Mouse (Mus musculus): Measurements from ENCODE around the gene Acaa1a. TPM values are rescaled to one million over a fixed set of nuclear protein-coding genes. Genes with fewer than 3 reads are reported as not detected.
"Not testable (repeated sequence)": the region's sequence is repeated elsewhere in the genome, so short reads cannot be mapped to it uniquely, and the experiment has no call there.

The Acaa1a gene
- total RNA-seq, 2 experiments from 2014 or later = 35.4 to 38.2 TPM

DNA sequence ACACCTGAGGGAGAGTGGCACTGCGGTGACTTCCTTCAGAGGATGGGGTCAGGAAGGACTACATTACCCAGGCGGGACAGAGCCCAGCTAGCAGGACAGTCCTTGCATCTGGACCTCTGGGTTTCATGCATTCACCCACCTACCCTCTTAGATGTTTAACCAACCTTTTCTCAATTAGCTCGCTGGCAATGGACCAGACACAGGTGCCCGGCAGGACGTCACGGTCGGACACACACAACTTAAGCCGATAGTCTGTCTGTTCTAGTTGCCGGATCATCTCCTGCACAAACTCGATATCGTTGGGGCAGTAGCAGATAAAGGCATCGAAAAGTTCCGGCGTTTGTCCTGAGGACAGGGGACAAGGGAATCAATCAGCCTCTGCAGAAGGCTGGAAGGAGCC, 1.6 kb upstream of the Acaa1a start:
- intact Hi-C loops (cut with DNase I) = no loop called here

DNA sequence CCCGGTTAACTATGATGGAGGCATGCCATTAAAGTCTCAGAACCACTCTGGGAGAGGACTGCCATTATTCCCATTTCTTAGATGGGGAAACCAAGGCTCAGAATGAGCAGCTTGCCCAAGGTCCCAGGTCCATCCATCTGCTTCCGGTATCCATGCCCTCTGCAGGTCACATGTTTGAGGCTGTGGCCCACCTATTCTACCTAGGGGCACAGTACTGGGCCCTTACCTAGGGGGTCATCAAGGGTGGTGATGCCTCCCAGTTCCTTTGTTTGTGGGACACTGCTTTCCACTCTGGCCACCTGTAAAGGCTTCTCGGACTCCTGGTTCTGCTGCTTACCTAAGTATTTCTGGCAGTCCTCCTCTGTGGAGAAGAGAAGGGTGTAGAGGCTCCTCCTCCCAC, 1.1 kb upstream of the Acaa1a start:
- intact Hi-C loops (cut with DNase I) = no loop called here
- DNase-seq = no peak

More for the DNA sequence above, 1.6 kb upstream of the Acaa1a start:
- DNase-seq = no peak

DNA sequence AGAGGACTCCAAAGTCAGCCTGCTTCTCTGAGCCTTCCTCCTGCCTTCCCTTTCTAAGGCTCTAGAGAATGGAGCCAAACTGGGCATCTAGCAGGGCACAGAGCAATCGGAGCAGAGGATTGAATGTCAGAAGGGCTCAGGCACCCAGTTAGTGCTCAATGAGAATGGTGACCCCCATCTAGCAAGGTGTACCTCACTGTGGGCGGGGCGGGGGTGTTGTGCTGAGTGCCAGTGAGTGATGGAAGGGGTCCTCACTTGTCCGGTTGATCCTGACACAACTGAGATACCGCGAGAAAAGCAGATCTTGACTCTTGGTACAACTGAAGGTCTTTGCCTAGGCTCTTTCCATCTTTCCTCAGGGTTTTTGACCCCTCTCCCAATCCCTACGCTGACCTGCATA, 370 bp upstream of the Acaa1a start:
- no peak for DNase-seq
- intact Hi-C loops (cut with DNase I) = no loop called here

DNA sequence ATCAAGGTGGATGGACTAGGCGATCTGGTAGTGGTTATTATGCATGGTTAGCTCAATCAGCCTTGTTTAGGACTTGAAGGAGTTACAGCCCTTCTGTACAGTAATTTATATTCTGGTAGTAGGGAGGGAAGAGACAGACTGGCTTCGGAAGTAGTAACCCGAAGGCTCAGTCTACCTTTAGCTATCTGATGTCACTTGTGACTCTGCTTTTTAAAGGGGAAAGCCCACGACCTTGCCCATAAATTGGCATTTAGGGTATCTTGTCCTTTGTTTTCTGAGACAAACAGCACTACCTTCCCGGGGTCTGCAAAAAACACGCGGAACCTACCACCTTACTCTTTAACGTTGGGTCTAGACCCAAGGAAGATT, 720 bp downstream of the Acaa1a start:
- intact Hi-C loops (cut with DNase I) = no loop called here
- no peak for DNase-seq

DNA sequence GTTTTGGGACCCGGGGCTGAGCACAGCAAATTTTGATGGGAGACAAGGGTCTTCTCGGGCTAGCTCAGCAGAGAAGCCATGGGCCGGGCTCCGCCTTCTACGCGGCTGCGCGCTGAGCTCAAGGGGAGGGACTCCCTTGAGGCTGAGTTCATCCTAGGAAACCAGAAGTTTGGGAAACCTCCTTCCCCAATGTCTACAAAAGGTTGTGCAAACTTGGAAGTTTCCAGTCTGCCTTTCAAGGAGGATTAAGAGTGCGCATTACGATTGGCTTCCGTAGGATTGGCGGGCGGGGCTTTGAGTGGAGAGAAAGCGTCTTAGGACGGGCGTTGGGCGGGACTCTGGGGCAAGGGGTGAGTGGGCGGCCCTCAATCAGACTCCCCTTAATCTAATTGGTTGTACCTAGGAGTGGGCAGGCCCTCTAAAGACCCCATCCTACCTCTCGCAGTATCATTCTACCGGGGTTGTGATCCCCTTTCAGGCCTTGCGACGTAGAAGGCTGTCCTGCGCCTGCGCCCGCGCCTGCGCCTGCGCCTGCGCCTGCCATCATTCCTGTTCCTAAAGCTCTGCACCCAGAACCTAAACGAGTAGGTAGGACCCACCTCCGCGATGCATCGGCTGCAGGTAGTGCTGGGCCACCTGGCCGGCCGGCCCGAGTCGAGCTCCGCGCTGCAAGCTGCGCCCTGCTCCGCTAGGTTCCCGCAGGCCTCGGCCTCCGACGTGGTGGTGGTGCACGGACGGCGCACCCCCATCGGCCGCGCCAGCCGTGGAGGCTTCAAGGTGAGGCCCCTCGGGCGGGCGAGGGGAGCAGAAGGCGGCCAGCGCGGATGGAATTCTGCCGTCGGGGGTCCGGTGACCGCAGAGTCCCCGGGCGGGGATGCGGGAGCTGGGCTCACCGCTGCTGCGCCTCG, 1.7 kb downstream of the Acaa1a start, which contains the start of gene Myd88:
TSS of gene Myd88 (minus strand) at position 503 of the 908 bp plus-strand sequence.
- DNase-seq = peak; percentile 90 to 95
- intact Hi-C loops (cut with DNase I) = no loop called here

DNA sequence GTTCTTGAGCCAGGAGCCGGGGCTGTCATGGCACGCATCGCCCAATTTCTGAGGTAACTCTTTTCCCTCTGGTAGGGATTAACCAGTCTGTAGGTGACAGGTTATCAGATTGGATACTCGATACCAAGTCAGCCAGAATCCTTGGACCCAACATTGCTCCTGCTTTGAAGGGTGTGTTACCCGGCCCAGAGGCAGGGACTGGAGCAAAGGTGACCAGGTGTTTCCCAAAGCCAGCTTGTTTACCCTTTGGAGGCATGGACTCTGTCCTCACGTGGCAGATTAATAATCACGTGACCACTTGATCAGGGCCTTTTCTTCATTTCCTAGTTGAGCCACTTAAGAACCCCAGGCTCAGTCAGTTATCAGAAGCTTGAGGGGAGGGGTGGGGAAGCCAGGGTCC, 3.3 kb downstream of the Acaa1a start:
- intact Hi-C loops (cut with DNase I) = no loop called here

DNA sequence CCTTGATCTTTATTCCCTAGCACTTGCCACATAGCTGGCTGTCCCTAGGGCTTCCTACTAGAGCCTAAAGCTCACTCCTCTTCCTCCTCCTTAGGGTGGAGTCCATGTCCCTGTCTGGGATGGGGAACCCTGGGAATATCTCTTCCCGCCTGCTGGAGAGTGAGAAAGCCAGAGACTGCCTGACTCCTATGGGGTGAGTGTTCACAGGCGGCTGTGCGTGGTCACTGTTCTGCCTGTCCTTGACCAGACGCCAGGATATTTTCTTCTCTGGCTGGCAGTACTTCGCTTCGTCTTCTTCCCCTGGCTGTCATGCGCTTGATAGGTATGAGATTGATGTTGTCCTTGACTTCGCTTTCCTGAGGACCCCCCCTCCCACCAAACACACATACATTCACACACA, 6.9 kb downstream of the Acaa1a start:
- DNase-seq = no peak
- intact Hi-C loops (cut with DNase I) = no loop called here

More for the DNA sequence above, 3.3 kb downstream of the Acaa1a start:
- no peak for DNase-seq

DNA sequence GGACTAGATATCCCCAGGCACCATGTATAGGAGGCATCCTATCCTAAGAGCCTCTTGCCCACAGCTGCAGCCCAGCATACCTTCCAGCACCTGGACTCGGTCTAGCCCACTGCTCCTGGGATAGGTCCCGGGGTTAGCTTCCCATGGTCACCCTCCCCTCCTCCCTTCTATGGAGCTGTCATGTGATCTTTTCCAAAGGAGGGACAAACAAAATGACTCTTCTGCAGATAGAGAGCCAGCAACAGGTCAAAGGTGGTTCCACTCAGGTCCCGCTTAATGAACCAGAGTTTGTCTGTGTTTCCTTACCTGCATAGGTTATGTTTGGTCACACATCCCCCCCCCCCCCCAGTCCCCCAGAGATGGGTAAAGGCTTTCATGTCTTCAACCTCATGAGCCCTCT, 11.1 kb downstream of the Acaa1a start:
- intact Hi-C loops (cut with DNase I) = loop anchor here (5.0 kb wide), 1 partner anchor 103 kb away; no protein-coding TSS in a partner anchor
- no peak for DNase-seq

DNA sequence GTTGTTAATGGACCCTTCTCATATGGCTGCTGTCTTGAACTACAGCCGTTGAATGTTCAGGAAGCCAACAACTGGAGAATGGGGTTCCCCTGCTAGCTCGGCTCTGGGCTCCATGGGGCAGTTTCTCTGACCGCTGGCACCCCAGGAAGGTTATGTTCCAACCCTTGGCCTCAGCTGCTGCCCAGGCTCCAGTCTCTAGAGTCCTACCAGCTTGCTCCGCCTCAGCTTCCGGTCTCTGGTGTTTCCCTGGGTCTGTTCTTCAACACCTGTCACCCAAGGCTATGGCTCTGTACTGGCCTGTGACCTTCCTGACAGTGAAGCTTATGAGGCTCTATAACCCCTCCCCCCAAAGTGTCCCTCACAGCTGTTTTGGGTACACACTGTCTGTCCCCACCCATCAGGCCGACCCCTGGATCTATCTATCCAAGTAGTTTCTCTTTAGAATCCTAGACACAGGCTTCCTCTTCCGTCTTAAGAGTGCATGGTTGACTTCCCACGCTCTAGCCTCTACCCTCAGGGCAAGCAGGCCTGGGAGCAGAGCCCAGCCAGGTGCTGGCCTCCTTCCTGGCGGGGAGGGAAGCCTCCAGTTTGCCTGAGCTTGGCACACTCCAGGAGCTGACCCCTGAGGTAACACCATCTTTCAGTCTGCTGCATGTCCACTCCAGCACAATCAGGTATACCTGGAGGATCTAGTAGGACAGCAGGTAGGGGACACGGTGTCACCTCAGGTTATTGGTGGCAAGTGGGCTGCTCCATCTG, 11.7 kb downstream of the Acaa1a start:
- intact Hi-C loops (cut with DNase I) = loop anchor here (5.0 kb wide), 1 partner anchor 104 kb away; no protein-coding TSS in a partner anchor
- no peak for DNase-seq

DNA sequence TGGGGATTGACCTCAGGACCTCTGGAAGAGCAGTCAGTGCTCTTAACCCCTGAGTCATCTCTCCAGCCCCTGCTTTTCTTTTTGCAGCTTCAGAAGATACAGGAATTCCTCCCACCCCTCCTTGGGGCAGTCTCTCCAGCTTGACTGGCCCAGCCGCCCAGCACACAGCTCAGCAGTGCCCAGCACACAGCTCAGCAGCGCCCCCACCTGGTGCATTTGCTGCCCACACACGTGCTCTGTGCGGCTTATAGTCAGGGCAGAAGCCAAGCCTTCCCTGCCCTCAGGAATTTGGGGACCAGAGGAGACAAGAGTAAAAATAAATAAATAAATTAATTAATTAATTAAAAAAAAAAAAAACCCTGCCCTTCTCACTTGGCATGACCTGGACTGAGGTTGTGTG, 12.6 kb downstream of the Acaa1a start:
- intact Hi-C loops (cut with DNase I) = loop anchor here (1.0 to 5.0 kb wide), 2 partner anchors 105 to 196 kb away; no protein-coding TSS in a partner anchor
- DNase-seq = peak; percentile 72 to 74

DNA sequence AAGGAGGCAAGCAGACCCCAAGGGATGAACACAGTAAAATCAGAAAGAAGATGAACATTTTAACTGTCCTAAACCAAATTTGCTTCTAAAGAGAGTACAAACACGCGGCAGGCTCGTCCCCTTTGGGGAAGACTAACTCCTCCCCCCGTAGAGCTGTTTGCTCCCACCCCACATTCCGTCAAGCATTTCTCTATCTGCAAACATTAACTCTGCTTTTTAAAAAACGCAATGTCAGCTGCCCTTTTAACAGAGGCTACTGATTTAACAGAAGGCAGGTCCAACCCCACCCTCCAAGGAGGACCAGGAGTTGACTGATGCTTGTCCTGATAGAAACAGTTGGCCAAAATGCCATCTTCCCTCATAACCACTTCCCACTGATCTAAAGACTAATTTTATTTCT, 14.4 kb downstream of the Acaa1a start:
- no peak for DNase-seq
- intact Hi-C loops (cut with DNase I) = loop anchor here (5.0 kb wide), 1 partner anchor 107 kb away; no protein-coding TSS in a partner anchor

DNA sequence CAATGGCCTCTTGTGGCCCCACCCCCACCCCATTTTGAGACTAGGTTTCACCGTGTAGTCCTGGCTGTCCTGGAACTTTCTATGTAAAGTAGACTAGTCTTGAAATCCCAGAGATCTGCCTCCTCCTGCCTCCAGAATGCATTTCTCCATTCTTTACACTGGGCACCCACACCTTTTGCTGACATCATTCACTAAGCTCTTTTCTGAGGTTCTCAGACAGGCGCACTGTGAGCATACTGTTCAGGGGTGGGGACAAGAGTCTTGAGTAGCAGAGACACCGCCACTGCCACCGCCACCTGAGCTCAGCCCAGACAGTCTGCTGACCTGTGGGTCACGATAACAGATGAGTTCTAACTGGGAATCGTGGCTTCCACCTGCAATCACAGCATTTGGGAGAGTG, 16.5 kb downstream of the Acaa1a start:
- intact Hi-C loops (cut with DNase I) = loop anchor here (2.0 kb wide), 1 partner anchor 75 kb away; no protein-coding TSS in a partner anchor
- no peak for DNase-seq

DNA sequence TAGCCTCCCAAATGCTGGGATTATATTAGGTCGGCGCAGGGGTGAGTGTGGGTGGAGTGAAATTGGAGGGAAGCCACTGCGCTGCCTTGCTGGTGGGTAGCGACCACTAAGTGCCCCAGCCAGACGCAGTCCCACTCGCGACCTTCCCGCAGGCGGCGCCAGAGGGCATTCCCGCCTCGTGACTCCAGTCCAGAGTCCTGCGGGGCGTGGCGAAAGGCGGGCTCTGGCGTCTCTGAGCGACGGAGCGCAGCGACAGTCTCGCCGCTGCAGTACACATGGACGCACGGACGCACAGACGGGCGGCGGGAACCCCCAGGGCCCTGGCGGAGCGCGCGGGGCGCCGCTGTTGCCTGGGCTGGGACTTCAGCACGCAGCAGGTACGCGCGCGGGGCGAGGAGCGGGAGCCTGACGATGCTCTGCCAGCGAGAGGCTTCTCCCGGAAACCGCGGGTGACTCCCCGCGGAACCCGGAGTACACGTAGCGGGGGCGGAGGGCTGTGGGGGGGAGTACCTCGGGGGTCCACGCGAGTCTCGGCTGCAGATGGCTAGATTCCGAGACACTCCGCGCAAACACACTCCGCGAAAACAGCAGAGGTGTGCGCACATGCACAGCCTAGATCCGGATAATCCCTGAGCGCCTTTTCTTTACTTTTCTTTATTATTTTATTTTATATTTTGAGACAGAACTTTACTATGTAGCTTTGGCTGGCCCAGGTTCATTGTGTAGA, 18.0 kb downstream of the Acaa1a start, which contains the start of gene Xylb:
TSS of gene Xylb (plus strand) at position 51 of the 727 bp plus-strand sequence.
- intact Hi-C loops (cut with DNase I) = loop anchor here (2.0 kb wide), 2 partner anchors 43 to 73 kb away; no protein-coding TSS in a partner anchor
- DNase-seq = peak; percentile 84 to 88

DNA sequence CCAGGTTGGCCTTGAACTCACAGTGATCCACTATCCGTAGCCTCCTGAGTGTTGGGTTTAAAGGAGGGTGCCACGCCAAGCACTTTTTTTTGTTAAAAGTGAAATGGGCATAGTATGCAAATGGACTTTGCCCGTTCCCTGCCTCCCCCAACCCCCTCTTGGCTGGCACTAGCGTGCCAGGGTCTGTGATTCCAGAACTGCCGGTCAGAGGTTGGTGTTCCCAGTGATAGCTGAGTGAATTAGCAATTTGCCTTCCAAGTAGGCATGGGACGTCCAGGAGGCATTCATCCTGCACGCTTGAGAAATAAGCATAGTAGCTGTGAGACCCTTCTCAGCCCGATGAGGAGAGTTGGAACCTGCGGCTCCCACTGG, 18.6 kb downstream of the Acaa1a start:
- DNase-seq = no peak
- intact Hi-C loops (cut with DNase I) = loop anchor here (2.0 kb wide), 1 partner anchor 43 kb away; no protein-coding TSS in a partner anchor

DNA sequence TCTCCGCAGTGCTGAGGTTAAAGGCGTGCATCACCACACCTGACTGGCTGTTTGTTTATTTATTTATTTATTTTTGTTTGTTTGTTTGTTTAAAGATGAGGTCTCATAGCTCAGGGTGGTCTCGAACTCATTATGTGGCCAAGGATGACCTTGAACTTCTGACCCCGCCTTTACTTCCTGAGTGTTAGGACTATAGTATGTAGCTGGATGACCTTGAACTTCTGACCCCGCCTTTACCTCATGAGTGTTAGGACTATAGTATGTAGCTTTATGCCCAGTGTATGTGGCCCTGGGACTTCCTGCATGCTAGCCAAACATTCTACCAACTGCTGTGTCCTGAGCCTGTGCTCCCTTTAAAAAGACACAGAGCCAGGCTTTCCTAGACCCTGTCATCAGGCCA, 21.9 kb downstream of the Acaa1a start:
- no peak for DNase-seq
- intact Hi-C loops (cut with DNase I) = no loop called here

DNA sequence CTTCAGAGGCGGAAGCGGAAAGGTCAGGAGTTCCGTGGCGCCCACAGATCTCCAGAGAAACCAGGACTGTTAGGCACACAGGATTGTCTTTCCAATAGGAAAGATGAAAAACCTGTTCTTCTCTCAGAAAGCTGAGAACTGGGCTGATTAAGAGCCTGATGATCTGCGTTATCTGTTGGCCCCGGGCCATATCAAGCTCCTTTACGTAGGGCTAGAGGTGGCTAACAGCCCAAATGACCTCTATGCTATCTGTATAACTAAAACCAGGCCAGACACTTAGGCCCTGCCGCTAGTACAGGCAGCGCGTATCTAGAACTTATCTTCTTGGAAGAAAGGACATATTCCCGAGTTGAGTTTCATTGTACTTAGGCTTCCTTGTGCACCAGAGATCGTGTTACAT, 23.8 kb downstream of the Acaa1a start:
- no peak for DNase-seq
- intact Hi-C loops (cut with DNase I) = no loop called here

DNA sequence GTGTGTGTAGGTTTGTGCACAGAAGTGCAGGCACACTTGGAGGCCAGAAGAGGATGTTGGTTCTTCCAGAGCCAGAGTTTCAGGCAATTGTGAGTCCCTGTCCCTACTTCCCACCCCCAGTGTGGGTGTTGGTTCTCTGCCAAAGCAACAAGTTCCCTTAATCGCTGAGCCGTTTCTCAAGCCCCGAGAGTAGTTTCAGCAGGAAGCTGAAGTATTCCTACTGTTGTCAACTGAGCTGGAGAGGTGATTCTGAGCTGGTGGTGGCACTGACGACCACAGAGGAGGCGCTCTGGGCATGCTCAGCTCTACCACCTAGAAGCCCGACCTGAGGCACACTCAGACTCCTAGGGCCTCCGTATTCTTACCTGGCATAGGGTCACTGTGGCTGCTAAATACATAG, 25.8 kb downstream of the Acaa1a start, which contains the start of gene Slc22a14:
TSS of gene Slc22a14 (minus strand) at position 270 of the 400 bp plus-strand sequence.
- intact Hi-C loops (cut with DNase I) = no loop called here

DNA sequence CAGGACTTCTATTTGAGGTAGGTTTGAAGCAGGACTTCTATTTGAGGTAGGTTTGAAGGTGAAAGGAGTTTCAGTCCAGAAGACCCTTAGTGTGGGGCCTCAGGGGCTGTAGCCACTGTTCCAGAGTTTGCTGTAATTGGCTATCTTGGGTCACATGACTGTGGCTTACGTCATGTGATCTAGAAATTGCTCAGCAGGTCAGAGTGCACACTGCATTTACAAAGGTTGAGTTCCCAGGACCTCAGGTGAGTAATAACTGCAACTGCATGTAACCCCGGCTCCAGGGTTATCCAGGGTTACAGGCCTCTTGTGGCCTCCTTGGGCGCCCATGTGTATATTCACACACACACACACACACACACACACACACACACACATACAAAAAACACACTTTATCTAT, 28.9 kb downstream of the Acaa1a start:
- intact Hi-C loops (cut with DNase I) = no loop called here
- DNase-seq = no peak

More for the DNA sequence above, 25.8 kb downstream of the Acaa1a start, which contains the start of gene Slc22a14:
- DNase-seq = no peak

DNA sequence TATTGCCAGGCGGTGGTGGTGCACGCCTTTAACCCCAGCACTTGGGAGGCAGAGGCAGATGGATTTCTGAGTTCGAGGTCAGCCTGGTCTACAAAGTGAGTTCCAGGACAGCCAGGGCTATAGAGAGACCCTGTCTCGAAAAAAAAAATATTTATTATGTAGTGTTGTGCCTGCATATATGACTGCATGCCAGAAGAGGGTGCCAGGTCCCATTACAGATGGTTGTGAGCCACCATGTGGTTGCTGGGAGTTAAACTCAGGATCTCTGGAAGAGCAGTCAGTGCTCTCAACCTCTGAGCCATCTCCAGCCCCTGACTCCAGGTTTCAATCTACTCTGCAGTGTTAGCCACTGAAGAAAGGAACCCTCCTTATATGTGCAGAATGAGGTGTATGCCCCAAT, 31.3 kb downstream of the Acaa1a start:
- intact Hi-C loops (cut with DNase I) = not testable (repeated sequence)

DNA sequence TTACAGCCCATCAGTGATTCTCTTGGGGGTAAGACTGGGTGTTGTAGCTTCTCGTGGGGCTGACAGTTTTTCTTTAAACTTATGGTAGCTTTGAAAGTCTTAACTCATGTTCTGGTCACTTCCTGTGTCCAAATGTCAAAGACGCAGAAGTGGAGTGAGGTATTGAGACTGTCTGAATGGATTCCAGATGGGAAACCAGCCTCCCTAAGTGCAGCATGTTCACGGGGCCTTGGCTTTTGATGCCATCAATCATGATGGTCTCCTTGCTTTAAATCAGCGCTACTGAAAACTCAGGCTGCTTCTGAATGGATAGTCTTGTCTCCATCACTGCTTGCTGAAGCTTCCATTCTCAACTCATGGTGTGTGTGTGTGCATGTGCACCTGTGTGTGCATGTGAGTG, 31.8 kb downstream of the Acaa1a start:
- intact Hi-C loops (cut with DNase I) = no loop called here
- DNase-seq = no peak

More for the DNA sequence above, 31.3 kb downstream of the Acaa1a start:
- DNase-seq = not testable (repeated sequence)

All from gastrocnemius, postnatal 36 days (tissue).